Mouse (Mus musculus): ENCODE results near the gene Cdc42bpb. TPM values are rescaled to one million over a fixed set of nuclear protein-coding genes. Genes with fewer than 3 reads are reported as not detected.

Gene Cdc42bpb
- polyA plus RNA-seq, 2 experiments from 2014 or later = 0.32 to 0.43 TPM

DNA sequence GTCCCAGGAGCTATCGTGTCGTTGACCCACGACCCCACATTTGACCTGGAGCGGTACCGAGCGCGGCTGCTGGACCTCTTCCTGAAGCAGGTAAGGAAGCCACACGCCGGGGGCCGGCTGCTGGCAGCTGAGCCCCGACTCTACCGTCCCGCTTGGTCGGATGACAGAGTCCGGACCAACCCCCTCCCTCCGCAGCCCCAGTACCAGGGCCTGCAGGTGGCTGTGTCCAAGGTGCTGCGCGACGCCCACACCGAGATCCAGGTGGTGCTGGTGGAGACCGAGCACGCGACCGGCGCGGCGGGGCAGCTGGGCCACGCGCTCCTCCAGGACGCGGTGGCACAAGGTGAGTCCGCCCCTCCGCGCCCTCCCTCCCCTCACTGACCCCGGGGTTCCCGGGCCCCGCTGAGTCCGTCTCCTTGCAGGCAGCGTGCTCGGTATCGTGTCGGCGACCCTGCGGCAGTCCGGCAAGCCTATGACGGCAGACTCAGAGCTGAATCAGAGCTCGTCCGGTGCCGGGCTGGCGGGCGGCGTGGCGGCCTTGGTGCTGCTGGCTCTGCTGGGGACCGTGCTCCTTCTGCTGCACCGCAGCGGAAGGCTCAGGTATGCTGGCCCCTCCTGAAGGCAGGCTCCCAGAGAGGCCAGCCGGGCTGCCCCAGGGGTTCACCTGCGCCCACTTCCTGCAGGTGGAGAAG lies 102.2 kb downstream of the Cdc42bpb start:
- ATAC-seq = no peak

DNA sequence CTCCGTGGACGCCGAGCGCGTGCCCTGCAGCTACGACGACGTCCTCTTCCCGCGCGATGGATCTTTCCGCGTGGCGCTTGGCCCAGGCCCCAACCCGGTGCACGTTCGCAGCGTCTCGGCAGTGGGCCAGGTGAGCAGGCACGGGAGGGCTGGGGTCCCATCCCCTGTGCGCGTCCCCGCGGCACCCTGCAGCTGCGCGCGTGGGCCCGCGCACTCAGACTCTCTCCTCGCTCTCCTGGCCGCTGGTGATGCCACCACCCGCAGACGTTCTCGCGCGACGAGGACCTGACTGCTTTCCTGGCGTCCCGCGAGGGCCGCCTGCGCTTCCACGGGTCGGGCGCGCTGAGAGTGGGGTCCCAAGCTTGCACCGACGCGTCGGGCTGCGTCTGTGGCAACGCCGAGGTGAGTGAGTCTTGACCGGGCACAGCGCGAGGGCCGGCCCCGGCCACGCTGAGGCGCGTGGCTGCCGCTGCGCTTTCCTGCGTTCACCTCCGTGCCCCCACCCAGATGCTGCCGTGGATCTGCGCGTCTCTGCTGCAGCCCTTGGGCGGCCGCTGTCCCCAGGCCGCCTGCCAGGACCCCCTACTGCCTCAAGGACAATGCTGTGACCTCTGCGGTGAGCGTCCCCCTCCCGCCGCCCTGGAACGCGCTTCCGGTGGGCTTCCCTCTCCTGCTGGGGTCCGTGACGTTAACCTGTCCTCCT lies 102.9 kb downstream of the Cdc42bpb start:
- ATAC-seq = no peak

DNA sequence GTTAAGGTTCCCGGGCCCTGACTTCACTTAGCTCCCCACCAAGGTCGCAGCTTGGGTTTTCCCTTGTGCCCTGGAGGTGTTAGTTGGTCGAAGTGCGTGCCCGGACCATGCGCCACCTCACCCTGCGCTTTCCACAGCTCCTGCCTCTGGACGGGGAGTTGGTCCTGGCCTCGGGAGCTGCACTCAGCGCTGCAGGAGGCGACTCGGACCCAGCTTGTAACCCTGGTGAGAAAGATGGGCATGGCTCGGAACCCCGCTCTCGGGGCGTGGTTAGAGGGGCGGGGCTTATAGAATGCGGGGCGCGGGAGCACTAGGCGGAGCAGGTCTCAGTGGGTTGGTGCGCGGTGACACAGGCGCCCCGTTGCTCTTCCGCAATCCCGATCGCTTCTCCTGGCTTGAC lies 103.5 kb downstream of the Cdc42bpb start:
- no peak for ATAC-seq

DNA sequence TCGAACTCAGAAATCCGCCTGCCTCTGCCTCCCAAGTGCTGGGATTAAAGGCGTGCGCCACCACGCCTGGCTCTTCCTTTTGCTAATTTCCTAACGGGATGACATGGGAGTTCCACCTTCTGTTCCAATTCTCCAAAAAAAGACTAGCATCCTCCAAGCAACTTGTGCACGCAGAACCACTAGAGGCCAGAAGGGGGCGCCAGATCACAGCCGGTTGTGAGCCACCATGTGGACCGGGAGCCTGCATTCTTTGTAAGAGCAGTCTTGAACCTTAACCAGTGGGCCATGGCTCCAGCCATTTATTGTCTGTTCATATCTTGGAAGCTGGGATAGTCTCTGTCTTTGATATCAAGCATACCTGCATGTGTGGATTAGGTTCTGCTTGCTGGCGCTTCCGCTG lies 105.1 kb downstream of the Cdc42bpb start:
- no peak for ATAC-seq

DNA sequence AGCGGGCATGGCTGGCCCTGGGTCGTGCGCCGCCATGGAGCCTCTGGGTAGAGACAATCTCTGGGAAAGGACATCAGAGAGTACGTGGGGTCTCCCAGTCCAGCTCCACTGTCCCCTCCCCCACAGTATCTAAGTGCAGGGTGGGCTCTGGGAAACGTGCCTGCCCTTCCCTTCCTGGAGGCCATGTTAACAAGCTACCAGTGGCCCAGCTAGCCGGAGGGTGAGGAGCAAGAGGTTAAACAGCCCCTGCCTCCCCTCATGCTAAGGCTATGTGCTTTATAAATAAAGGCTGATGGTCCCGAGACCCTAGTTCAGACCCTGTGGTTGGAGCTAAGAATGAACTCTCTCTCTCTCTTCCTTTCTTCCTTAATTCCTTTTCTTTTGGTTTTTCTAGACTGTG lies 105.6 kb downstream of the Cdc42bpb start:
- ATAC-seq = no peak

DNA sequence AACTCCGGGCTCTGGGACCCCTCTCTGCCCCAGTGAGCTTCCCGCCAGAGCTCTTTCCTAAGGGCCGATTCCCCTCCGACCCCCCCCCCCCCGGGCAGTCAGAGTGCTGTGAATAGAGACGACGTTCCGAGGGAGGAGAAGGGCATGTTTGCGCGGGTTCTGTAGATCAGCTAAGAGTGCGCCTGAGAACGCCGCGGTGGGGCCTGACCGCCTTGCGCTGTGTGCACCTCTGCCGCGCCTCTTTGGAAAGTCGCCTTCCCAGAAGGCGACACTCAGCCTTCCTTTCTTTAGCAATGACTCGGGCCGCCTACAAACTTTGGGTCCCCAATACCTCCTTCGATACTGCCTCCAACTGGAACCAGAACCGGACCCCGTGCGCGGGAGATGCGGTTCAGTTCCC lies 106.1 kb downstream of the Cdc42bpb start:
- ATAC-seq = no peak

DNA sequence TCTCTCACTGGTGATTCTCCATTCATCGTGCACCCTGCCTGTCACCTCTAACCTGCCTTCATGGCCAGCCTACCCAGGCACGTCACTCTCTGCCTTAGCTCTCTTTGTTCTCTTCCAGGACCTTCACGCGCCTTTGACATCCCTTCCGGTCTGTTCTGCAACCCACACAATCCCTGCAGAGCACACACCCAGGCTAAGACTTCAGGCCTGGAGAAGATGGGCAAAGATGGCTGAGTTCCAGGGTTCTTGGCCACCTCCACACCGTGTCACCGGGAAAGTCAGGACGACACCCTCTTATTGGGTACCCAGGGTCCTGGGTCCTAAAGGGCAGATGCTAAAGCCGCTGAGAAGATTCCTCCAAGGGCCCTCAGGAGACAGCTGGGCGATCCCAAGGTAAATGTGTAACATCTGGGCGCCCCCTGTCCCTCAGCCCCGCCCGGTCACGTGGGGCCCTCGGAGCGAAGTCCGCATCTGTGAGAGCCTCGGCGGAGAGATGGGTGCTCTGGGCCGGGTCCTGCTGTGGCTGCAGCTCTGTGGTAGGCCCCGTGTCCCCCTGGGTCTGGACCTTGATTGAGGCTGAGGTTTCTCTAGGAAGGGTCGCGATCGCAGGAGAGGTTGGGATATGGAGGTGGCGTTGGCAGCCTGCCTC lies 106.8 kb downstream of the Cdc42bpb start, which contains the start of gene Amn:
Gene Amn (plus strand): TSS at position 467 of the 649 bp plus-strand sequence.
- no peak for ATAC-seq

DNA sequence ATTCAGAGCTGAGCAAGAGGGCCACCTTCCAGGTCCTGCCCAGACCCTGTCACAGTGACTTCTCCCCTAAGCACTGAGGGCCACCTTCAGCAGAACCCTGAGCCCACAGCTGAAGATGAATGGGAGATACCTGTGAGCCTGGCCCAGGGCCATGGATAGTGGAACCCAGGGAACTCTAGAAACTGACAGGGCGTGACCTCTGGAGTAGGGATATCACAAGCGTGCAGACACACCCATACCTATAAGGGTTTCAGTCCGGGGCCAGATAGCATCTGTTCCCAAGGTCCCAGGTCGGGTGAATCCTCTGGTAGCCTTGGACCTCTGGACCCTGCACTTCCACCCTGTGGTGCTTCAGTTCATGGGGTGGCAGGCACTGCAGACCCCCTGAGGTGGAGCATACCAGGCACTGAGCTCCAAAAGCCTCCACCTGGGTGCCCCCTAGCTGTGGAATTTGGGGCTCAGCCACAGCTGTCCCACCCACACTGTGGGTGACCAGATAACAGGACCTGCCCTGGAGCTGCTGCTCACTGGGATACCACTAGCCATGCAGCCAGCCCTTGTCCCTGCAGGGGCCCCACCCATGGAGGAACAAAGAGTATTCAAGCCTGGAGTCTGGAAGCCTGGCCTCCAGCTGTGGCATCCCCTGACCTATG lies 109.7 kb downstream of the Cdc42bpb start:
- no peak for ATAC-seq

DNA sequence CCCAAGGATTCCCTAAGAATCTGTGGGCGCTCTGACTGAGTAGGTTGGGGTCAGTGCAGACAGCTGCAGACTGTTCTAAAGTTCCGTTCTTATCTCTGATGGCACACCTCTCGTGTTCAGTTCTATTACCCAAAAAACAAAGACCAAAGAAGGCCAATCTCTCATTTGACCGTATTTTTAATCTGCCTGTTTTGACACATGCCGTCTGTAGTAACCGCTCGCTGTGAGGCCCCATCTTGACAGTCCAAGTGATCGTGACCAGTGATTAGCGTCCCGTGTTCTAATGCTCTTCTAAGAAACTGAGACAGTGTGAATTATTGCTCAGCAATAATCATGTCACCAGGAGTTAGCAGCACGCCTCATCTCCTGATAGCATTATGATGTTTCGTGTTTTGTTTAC lies 110.9 kb downstream of the Cdc42bpb start:
- no peak for ATAC-seq

DNA sequence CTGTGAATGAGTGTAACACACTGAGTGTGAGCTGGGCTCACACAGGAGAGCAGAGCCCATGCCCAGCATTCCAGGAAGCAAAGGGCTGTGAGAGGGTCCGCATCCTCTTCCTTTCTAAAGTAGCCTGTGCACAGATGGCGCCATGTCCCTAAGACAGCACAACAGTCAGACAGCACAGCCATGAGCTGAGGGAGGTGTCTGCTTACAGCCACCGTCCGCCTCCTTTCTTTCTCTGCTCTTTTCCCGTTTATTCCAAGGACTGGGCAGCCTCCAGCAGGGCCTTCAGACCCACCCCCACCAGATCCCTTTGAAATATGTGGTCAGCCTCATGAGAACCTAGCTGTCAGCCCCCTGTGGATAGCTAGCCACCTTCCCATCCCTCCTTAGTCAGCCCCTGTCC lies 112.3 kb downstream of the Cdc42bpb start:
- ATAC-seq = no peak

DNA sequence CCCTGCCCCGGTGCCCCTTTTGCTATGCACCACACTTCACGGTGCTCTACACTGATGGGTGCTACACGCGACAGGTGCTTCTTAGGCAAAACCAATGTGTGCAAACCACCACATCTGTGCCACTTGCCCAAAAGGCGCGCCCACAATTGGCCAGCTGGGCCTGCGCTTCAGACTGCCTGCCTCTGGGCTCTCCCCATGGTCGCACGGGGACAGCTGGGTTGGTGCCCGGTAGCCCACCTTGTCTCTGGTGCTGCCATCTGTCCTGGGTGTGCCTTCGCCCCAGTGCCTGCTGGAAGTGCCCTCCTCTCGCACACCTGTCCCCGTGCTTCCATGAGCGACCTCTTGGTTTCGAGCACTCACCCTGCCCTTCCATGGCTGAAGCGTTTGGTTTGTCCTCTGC lies 113.9 kb downstream of the Cdc42bpb start:
- no peak for ATAC-seq

DNA sequence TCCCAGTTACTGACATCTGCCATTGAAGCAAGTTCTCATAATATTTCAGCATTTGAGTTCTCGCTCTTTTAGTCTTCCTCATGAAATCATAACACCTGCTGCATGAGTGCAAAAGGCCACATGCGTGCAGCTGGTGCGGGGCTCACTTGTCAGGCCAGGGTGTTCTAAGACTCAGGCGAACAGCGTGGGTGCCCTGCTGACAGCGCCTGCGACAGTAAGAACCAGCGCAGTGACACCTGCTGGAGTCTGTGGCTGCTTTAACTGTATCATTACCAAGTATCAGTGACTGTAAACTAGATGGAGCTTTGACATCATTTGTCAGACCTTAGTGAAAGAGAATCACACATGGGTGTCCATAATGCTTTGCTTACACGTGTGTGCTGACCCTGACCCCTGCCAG lies 126.3 kb downstream of the Cdc42bpb start:
- ATAC-seq = no peak

DNA sequence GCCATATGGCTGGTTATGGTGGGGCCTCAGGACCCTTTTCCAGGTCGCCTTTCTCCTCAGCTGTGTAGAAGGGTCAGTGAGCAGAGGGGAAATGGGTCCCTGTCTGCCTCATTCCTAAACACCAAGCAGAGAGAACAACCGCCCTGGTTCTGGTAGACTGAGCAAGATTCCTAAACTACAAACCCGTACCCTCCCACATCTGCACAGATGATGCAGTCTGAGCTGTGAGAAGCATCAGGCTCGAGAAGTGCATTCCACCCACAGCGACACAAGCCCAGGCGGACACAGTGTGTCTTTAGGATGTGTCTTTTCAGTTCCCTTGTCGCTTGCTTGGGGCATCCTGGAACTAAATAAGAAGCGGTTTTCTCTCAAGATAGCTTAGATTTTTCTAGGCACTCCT lies 127.4 kb downstream of the Cdc42bpb start:
- ATAC-seq = no peak

DNA sequence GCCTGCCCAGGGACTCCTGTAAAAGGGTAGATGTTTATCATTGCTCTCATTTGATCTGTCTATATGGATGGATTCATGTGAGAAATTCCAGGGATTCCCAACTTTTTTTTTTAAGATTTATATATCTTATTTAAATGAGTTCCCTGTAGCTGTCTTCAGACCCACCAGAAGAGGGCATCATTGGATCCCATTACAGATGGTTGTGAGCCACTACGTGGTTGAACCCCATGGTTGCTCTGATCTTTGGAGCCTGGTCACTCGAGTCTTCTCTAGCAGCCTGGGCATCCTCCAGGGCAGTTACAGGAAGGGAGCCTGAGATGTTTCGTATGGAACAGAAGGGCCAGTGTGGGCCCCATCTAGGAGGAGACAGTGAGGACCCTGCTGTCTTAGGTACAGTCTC lies 128.4 kb downstream of the Cdc42bpb start:
- ATAC-seq = no peak

DNA sequence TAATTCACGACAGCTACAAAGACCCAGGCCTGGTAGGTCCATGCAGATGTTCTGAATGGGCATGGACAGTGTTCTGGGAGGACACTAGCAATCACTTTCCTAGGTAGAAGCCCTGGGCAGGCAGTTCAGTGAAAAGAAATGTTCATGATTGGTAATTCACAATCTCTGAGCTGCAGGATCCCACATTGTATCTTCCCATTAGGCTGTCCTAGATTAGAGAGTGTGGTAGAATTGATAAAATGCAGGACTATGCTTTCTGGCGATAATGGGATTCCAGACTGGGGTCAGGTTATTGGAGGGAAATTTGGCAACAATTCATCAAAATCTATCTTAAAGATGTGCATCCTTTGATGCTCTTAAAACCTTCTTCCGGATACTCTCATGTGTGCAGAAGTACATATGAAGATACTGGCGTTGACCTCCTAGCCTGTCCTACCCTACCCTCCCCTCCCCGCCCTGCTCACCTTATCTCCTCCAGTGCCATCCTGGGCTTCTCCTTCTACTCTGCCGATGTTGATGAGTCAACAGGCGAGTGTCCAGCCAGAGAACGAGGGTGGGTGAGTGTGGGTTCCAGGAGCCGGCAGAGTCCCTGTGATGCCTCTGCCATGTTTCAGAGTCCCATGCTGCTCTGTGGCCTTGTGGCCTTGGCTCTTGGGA lies 130.6 kb downstream of the Cdc42bpb start:
- ATAC-seq = no peak

DNA sequence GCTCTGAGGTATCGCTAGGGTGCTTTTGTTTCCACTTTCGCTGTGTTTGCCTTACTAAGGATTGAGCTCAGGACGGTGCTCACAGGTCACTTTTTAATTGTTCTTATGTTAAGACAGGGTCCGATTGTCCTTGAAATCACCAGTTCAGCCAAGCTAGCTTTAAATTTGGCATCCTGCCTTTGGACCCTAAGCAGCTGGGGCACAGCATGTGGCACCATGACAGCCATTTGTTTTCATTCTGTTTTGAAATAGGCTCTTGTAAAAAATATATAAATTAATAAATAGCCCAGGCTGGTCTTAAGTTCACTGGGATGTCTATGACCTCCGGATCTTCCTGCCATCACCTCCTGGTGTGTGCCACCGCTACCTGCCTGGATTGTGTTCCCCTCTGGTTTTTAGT lies 132.4 kb downstream of the Cdc42bpb start:
- ATAC-seq = no peak

DNA sequence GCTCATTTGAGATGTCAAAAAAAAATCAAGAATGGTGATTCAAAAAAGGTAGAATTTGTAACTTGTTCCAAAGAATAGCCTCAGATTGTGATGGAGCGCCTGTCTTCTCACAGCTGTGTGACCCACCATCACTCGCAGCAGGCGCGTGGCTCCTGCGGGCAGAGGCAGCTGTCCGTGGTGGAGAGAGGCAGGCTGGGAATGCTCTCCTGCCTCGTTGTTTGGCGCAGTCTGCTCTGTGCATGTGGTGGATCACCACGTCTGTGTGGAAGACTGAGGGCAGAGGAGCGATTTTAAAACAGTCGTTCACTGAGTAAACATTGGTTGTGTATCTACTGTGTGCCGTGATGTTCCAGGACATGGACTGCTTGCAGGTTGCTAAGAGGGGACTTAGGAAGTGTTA lies 133.8 kb downstream of the Cdc42bpb start:
- ATAC-seq = no peak

Other genes starting within 250 kb of the Cdc42bpb start
- 10 to 100 TPM; 14.1 to 15.5 TPM for gene Traf3, start 211.3 kb downstream of the Cdc42bpb start, polyA plus RNA-seq (2017; shearing (Covaris generic))
- 1 to 10 TPM in 1 of 2 experiments, not detected in 1; 1.2 TPM for gene 4930595D18Rik, start 193.2 kb downstream of the Cdc42bpb start, polyA plus RNA-seq (2017; shearing (Covaris generic))
- gene Amn, start 106.6 kb downstream of the Cdc42bpb start, polyA plus RNA-seq (2017; shearing (Covaris generic)) = not detected
- not detected for gene Lbhd2, start 29.1 kb upstream of the Cdc42bpb start, polyA plus RNA-seq (2017; shearing (Covaris generic))
- gene Exoc3l4, start 39.3 kb upstream of the Cdc42bpb start, polyA plus RNA-seq (2017; shearing (Covaris generic)) = not detected
- not detected for gene Tnfaip2, start 64.8 kb upstream of the Cdc42bpb start, polyA plus RNA-seq (2017; shearing (Covaris generic))
- not detected for gene Gm266, start 108.1 kb upstream of the Cdc42bpb start, polyA plus RNA-seq (2017; shearing (Covaris generic))
- 100 to 1,000 TPM in 1 of 2 experiments, 10 to 100 TPM in 1; 76.9 to 116 TPM for gene Eif5, start 160.3 kb upstream of the Cdc42bpb start, polyA plus RNA-seq (2017; shearing (Covaris generic))
- gene Mark3, start 196.8 kb upstream of the Cdc42bpb start, polyA plus RNA-seq (2017; shearing (Covaris generic)) = 10 to 100 TPM; 28.9 to 33.9 TPM